Mouse (Mus musculus) gastrocnemius, postnatal 14 days (tissue): ENCODE results near the gene Mon2. TPM values are rescaled to one million over a fixed set of nuclear protein-coding genes. Genes with fewer than 3 reads are reported as not detected.

ENCODE experiments used
- DNase-seq: peaks from one replicate; pipeline ENCODE4 v3.0.0; 2021; ENCODE audit warnings: mixed read lengths
- intact Hi-C: fragments of 180-260 bp; cut with DNase I; formaldehyde crosslinking; loops from one replicate; pipeline ENCODE4 v1.15.1; 2025; ENCODE audit warnings: low total_unique reads
- long read RNA-seq, 2 experiments: library from polyadenylated mRNA; stranded (forward); transcript quantifications; one replicate each; pipeline ENCODE4 v2.0.0; 2021
- total RNA-seq, 2 experiments: library from RNA; stranded (reverse); gene quantifications; 2 replicates each; pipeline ENCODE4 v1.2.3; 2021

The Mon2 gene
- 10 to 100 TPM; 35.8 to 42.6 TPM for total RNA-seq
- long read RNA-seq, experiment 1, full-length matches to known transcripts, result 8 of 12 reads
- long read RNA-seq, experiment 1, partial matches to known transcripts, result 3 of 12 reads
- long read RNA-seq, experiment 1, other reads (novel, unspliced or antisense), result 1 of 12 reads
- long read RNA-seq, experiment 2, full-length matches to known transcripts, result 11 of 17 reads
- long read RNA-seq, experiment 2, partial matches to known transcripts, result 4 of 17 reads
- long read RNA-seq, experiment 2, other reads (novel, unspliced or antisense), result 2 of 17 reads

DNA sequence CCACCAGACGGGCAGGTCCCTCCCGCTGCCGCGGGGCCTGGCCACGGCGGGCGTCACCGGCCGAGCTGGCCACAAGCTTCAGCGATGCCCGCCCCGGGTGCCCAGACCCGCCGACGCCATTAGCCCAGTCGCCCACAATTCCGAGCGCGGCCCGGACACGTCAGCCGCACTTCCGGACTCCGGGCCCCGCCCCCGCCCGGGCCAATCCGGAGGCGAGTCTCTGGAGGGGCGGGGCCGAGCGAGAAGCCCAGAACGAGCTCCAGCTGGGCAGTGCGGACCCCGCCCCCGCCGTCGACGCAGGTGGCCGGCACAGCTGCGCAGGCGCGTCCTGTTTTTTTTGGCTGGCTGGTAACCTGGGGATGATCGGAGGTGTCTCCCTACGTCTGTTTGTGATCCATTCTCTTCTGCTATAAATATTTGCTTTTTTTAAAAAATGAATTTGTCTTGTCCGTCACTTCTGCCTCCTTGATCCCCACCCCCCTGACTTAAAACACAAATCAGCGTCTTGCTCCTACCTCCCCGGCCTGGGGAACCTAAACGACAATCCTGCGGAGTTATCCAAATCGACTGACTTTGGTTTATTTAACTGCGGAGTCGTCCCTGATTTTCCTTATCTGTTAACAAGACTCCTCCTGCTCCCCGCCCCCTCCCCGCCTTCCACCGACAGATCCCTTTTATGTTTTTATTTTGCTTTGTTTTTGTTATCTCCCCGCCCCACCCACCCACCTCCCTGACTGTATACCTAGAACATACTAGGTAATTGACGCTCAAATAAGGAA is at the start of gene Mon2:
Gene Mon2 (minus strand): TSS at position 261 of the 779 bp plus-strand sequence.
- intact Hi-C loops, result no loop called here

GRCm38 (mm10) chr10:123120666-123121392 is 44.5 kb upstream of the Mon2 start:
- no peak for DNase-seq
- intact Hi-C loops, result no loop called here

More for the DNA sequence above, at the start of gene Mon2:
- DNase-seq, result peak; percentile 98

GRCm38 (mm10) chr10:123116861-123117260 is 40.6 kb upstream of the Mon2 start:
- DNase-seq, result peak; percentile 18
- intact Hi-C loops, result no loop called here

- intact Hi-C loops, result no loop called here
- no peak for DNase-seq
Measured at GRCm38 (mm10) chr10:123113466-123113865, 37.2 kb upstream of the Mon2 start.

- DNase-seq, result no peak
- intact Hi-C loops, result no loop called here
Measured at GRCm38 (mm10) chr10:123112787-123113168, 36.5 kb upstream of the Mon2 start.

DNA sequence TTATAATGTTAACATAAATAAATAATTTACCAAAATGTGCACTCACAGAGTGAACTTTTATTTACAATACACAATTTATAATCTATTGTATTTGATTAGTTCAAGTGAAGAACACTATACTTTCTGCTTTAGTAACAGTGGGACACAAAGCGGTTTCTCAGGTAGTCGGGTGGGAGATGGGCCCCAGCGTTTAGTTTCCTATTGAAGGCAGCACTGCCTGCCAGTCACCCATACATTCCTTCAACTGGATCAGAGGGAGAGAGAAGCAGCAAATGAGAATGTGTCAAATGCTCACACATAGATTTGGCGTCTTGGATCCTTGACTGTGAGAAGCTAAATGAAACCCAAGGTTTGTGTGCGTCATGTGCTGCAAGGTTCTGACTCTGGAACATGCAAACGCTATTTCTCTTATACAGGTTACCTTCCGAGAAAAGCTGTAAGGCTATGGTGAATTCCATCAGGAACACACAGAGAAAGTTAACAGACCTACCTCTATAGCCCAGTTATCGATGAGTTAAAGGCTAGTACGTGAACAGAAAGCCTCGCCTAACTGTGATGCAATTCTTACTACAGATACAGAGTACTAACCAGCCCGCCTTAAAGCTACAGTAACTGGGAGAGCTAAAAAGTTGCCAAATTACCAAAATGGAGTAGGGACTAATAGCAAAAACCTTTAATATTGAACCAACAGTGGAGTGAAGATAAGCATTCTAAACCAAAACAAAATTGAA is 35.9 kb upstream of the Mon2 start:
- DNase-seq, result no peak
- intact Hi-C loops, result no loop called here

DNA sequence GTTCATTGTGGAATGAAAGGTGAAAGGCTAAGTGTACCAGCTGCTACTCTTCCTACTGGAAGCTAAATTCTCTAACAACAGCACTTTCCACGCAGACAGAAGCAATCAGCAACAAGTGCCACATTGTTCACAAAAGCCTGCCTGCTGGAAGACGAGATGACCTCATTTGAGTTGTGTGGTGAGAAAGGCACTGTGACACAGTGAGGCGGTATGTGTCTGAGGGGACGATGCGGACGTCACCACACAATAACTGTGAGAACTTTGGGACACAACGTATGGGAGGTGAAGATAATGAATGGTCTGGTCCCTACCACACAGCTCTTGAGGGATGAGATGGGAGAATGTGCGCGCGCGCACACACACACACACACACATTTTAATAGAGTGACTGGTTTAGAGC is 34.2 kb upstream of the Mon2 start:
- DNase-seq, result no peak
- intact Hi-C loops, result no loop called here

GRCm38 (mm10) chr10:123108527-123108926 is 32.2 kb upstream of the Mon2 start:
- intact Hi-C loops, result no loop called here
- no peak for DNase-seq

DNA sequence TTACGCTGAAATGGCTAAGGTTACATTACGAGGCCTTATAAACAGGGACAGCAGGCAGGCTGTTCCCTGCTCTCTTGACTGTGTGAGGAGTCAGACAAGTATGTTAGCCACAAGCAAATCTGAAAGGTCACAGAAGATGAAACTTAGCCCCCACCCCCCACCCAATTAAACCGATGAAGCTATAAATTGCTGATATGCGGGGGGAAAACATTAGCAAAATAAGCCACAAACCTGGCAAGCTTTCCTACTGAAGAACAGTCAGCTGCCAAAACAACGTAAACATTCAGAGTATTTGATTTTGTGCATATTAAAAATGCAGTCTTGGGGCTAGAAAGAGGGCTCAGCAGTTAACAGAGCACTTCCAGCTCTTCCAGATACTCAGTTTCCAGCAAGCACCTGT is 31.8 kb upstream of the Mon2 start:
- no peak for DNase-seq
- intact Hi-C loops, result no loop called here

GRCm38 (mm10) chr10:123101303-123101702 is 25.0 kb upstream of the Mon2 start:
- intact Hi-C loops, result no loop called here
- no peak for DNase-seq

DNA sequence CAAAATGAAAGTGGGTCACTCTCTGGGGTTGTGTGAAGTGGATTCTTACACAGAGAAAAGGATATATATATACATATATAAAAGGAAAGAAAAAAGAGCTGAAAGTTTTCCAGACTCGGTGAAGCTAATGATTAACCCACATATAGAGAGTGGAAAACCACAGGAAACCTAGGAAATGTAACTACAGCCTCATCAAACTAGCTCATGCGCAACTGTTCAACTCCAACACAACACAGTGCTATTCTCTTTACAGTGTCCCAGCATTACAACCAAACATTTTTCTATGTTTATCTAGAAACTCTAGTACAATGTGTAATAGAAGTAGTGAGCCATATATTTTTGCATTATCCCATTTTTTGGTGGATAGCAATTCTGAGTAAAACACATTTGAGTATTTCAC is 24.3 kb upstream of the Mon2 start:
- DNase-seq, result no peak
- intact Hi-C loops, result no loop called here

- intact Hi-C loops, result loop anchor here (10.0 kb wide), 2 partner anchors 70 to 290 kb away; no protein-coding TSS in a partner anchor
- no peak for DNase-seq
Measured at GRCm38 (mm10) chr10:123094504-123094903, 18.2 kb upstream of the Mon2 start.

GRCm38 (mm10) chr10:123092577-123092976 is 16.3 kb upstream of the Mon2 start:
- intact Hi-C loops, result loop anchor here (10.0 kb wide), 2 partner anchors 68 to 288 kb away; no protein-coding TSS in a partner anchor
- no peak for DNase-seq

DNA sequence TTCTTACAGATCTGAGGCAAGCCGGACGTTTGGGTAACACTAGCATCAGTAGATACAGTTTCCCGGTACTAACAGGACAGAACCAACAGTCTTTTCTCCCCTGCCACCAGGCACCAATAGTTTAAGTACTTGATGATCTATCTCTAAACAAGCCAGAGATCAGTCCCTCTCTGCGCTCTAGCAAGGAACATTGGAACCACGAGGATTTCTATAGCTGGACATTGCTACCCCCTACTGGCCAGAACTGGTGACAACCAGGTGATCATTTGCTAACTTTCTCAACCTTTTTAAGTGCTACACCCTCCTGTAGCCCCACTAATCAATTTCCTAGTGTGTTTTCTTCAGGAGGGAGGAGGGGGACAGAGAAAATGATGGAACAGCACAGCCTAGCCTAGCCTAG is 15.4 kb upstream of the Mon2 start:
- intact Hi-C loops, result loop anchor here (10.0 kb wide), 2 partner anchors 67 to 287 kb away; no protein-coding TSS in a partner anchor
- no peak for DNase-seq

DNA sequence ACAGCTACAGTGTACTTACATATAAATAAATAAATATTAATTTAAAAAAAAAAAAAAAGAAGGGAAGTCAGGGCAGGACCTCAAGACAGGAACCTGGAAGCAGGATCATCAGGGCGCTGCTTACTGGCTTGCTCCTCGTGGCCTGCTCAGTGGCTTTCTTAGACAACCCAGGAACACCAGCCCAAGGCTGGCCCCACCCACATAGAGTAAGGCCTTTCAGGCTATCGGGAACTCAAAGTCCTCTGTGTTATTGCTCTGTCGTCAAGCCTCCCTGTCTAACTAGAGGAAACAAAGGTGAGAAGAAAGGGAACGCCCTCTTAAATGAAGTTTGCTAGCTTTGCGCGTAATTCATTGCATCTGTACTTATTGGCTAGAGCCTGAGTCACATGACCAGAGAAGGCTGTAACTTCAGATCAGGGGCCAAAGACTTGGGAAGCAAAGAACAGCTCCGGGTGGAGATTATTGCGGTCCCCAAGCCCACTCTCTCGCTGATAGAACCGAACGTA is 13.2 kb upstream of the Mon2 start:
- intact Hi-C loops, result no loop called here
- no peak for DNase-seq

DNA sequence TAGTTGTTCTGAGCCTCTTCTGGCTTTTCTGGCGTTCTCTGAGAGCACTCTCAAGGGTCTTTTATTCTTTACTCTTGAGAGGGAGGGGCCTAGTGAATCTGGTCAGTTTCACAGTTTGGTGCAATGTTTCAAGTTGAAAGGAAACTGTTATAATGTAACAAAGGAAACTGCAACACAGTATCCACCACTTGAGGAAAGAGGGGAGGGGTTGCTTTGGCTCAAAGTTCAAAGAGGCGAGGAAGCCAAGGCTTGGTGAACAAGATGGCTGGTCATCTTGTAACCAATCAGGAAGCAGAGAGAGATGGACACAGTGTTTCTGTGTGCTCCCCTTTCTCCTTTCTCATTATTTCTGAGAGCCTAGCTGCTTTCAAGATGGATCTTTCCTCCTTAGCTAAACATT is 10.5 kb upstream of the Mon2 start:
- intact Hi-C loops, result no loop called here

GRCm38 (mm10) chr10:123084900-123085641 is 8.8 kb upstream of the Mon2 start:
- DNase-seq, result no peak
- intact Hi-C loops, result no loop called here

More for the DNA sequence above, 10.5 kb upstream of the Mon2 start:
- DNase-seq, result no peak

- intact Hi-C loops, result no loop called here
- no peak for DNase-seq
Measured at GRCm38 (mm10) chr10:123084307-123084706, 8.0 kb upstream of the Mon2 start.

GRCm38 (mm10) chr10:123075751-123076242 is 508 bp downstream of the Mon2 start:
- no peak for DNase-seq

More at GRCm38 (mm10) chr10:123075751-123076242, 508 bp downstream of the Mon2 start:
- intact Hi-C loops, result no loop called here
